Mouse (Mus musculus) testis, adult 2 months (tissue): ENCODE results near the gene Map4k4.

Source experiments
- CTCF ChIP-seq: fragments of 200-500 bp; IDR thresholded peaks from 2 replicates; pipeline ENCODE4 v1.5.1; 2012; ENCODE audit warnings: low read depth, mild to moderate bottlenecking, inconsistent platforms, low read length, moderate library complexity; ENCODE audit not compliant: control insufficient read depth, insufficient read depth, insufficient replicate concordance
- POLR2A ChIP-seq: fragments of 200-500 bp; IDR thresholded peaks from 2 replicates; pipeline ENCODE4 v1.6.1; 2012; ENCODE audit warnings: low read depth, mild to moderate bottlenecking, inconsistent platforms, low read length, moderate library complexity; ENCODE audit not compliant: control insufficient read depth

GRCm38 (mm10) chr1:39895097-39895496, 5.6 kb upstream of the Map4k4 start:
- no peak for TF ChIP-seq CTCF
- no peak for TF ChIP-seq POLR2A
